Mouse (Mus musculus) c-Kit-positive CD71-negative TER-119-negative erythroid progenitor cells, embryonic 14.5 days (primary cell): ENCODE measurements around the gene Pdcl.

Experiments used
- DNase-seq: peaks from one replicate; pipeline ENCODE4 v3.0.0-alpha.2; 2013; ENCODE audit warnings: low read depth

The Pdcl gene

GRCm38 (mm10) chr2:37358633-37359540, at the start of gene Pdcl:
TSS of gene Pdcl (minus strand) at chr2:37359332.
- DNase-seq = peak; percentile 98

GRCm38 (mm10) chr2:37395539-37395938, 36.4 kb upstream of the Pdcl start:
- DNase-seq = no peak

- no peak for DNase-seq
Measured at GRCm38 (mm10) chr2:37382921-37383320, 23.8 kb upstream of the Pdcl start.

GRCm38 (mm10) chr2:37380189-37380588, 21.1 kb upstream of the Pdcl start:
- DNase-seq = peak; percentile 65

- peak; percentile 54 for DNase-seq
Measured at GRCm38 (mm10) chr2:37376018-37376417, 16.9 kb upstream of the Pdcl start.

- no peak for DNase-seq
Measured at GRCm38 (mm10) chr2:37370651-37371050, 11.5 kb upstream of the Pdcl start.

GRCm38 (mm10) chr2:37359908-37360307, 776 bp upstream of the Pdcl start:
- no peak for DNase-seq

GRCm38 (mm10) chr2:37355571-37355970, 3.6 kb downstream of the Pdcl start:
- no peak for DNase-seq

- no peak for DNase-seq
Measured at GRCm38 (mm10) chr2:37351671-37352070, 7.5 kb downstream of the Pdcl start.

GRCm38 (mm10) chr2:37338497-37339187, 20.5 kb downstream of the Pdcl start:
- DNase-seq = peak; percentile 16

GRCm38 (mm10) chr2:37333321-37333720, 25.8 kb downstream of the Pdcl start:
- DNase-seq = no peak

GRCm38 (mm10) chr2:37326215-37326614, 32.9 kb downstream of the Pdcl start, which contains the start of gene Olfr368:
TSS of gene Olfr368 (plus strand) at chr2:37326515.
- no peak for DNase-seq
